Mouse (Mus musculus) lung, adult 2 months (tissue): ENCODE measurements around the gene App. TPM values are rescaled to one million over a fixed set of nuclear protein-coding genes. Genes with fewer than 3 reads are reported as not detected.

Source experiments
- DNase-seq: peaks from one replicate; pipeline ENCODE4 v3.0.0; 2022
- H3K4me1 ChIP-seq: fragments of 200-500 bp; 2 replicates; pipeline ENCODE4 v1.6.1; 2011; ENCODE audit warnings: low read length; ENCODE audit not compliant: control insufficient read depth, insufficient read depth
- H3K4me3 ChIP-seq: fragments of 200-500 bp; replicated peaks from 2 replicates; pipeline ENCODE3; 2011; ENCODE audit warnings: low read depth, mild to moderate bottlenecking, control low read depth, low read length; ENCODE audit errors: extremely low read depth
- CTCF ChIP-seq: fragments of 200-500 bp; IDR thresholded peaks from 2 replicates; pipeline ENCODE4 v1.5.1; 2011; ENCODE audit warnings: mild to moderate bottlenecking, low read length, control low read depth; ENCODE audit not compliant: insufficient read depth
- POLR2A ChIP-seq: fragments of 200-500 bp; IDR thresholded peaks from 2 replicates; pipeline ENCODE4 v1.6.1; 2011; ENCODE audit warnings: low read depth, mild to moderate bottlenecking, control low read depth, low read length, borderline replicate concordance; ENCODE audit errors: extremely low read depth
- WGBS: fragments of 180-500 bp; shearing (Covaris S2); methylation state at CpG from one replicate; pipeline ENCODE4 v1.1.7; 2018; 5-methylcytosine and 5-hydroxymethylcytosine counted together
- polyA plus RNA-seq: library from polyadenylated mRNA; depleted of rRNA; stranded (reverse); fragments of >200 nt; gene quantifications from 2 replicates; pipeline ENCODE4 v1.2.3, GENCODE M21; 2012

The App gene
- polyA plus RNA-seq, 1 experiment, result 650 TPM

DNA sequence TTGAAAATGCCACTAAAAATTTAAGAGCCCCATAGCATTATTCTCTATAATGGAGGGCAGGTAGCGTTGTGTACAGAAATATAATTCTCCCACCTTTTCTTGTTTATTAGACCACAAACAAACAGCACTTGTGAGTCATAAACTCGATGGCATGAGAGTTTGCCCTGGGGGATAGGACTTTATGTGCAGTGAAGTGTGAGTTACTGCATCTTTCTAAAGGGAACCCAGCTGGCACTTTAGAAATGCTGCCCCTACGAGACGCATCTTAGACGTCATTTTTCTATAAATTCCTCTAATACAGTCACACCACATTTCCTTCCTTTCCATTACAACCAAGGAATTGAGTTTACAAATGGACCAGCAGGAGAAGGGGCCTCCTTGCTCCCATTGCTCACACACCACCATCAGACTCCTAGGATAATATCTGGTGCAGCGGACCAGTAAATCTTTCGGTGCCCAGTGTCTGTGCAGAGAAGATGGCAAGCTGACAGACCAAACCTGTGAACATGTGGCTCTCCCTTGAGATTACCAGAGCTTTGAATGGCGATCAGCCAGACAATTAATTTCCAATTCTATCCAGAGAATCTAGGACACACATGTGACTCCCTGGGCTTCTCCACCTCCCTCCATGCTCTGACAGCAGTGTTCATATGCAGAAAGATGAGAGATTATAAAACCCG lies 66.8 kb downstream of the App start:
- Histone ChIP-seq H3K4me3 (no peak overlapping the region), H3K4me1 (peaks cover 11% of the 10 kb centered on the region)
- 66% methylated on average over 9 of the region's 9 CpGs for WGBS
- TF ChIP-seq POLR2A (no peak), CTCF (no peak)
- no peak for DNase-seq

DNA sequence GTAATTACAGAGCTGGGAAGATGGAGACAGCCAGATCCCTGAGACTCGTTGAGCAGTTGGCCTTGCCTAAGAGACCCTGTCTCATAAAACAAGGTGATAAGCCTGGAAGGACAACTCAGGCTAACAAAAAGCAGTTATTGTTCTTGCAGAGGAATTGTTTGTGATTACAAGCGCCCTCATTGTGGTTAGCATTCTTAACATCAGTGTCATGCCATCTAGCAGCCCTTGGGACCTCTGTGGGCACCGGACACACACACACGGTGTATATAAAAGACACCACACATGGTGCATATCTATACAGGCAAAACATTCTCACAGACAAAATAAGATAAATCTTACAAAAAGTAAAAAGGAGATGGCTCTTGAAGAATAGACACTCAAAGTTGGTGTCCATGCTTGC lies 68.0 kb downstream of the App start:
- Histone ChIP-seq H3K4me3 (no peak overlapping the region), H3K4me1 (peaks cover 13% of the 10 kb centered on the region)
- TF ChIP-seq CTCF (no peak), POLR2A (no peak)
- WGBS, result 68% methylated on average over 4 of the region's 4 CpGs
- DNase-seq, result no peak

DNA sequence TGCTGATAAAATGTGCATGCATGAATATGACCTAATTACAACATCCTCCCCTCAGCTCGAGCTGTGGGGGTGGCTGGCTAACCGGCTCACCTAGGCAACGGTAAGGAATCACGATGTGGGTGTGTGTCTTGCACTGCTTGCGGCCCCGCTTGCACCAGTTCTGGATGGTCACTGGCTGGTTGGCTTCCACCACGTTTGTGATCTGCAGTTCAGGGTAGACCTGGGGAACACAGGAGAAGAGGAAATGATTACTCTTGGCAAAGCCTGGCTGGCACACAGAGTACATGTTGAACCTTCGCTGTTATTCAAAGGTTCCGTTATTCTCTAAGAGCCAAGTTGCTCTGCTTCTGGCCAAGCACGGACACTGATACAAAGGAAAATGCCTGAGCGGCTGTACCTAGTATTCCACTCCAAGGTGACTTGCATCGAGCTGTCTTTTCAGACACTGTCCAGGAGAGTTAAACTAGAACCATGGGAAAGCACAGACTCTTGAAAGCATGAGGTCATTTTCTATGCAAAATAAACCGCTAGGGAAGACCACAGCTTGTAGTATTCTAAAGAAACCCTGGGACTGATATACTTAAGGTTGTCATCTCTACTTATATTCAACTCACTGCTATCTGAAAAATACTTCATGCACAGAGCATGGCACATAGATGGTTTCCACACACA lies 70.3 kb downstream of the App start:
- no peak for TF ChIP-seq POLR2A
- no peak for TF ChIP-seq CTCF
- Histone ChIP-seq H3K4me1 (peaks cover 8% of the 10 kb centered on the region), H3K4me3 (no peak overlapping the region)
- no peak for DNase-seq
- WGBS, result 72% methylated on average over 13 of the region's 13 CpGs

DNA sequence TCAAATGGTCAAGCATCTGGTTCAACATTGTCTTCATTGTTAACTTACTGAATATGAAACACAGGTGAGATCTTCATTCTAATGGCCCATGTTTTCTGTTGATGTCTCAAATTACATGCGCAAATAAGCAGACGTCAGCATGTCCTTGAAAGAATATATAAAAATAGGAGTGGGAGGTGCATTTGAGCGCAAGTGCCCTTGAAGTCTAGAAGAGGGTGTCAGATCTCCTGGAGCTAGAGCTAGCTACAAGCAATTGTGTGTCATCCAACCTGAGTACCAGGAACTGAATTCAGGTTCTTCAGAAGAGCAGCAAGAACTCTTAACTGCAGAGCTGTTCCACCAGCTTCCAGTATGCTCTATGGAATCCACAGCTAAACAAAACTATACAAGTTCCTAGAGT lies 72.0 kb downstream of the App start:
- TF ChIP-seq CTCF (no peak), POLR2A (no peak)
- 68% methylated on average over 3 of the region's 3 CpGs for WGBS
- no peak for DNase-seq
- Histone ChIP-seq H3K4me1 (peaks cover 8% of the 10 kb centered on the region), H3K4me3 (no peak overlapping the region)

DNA sequence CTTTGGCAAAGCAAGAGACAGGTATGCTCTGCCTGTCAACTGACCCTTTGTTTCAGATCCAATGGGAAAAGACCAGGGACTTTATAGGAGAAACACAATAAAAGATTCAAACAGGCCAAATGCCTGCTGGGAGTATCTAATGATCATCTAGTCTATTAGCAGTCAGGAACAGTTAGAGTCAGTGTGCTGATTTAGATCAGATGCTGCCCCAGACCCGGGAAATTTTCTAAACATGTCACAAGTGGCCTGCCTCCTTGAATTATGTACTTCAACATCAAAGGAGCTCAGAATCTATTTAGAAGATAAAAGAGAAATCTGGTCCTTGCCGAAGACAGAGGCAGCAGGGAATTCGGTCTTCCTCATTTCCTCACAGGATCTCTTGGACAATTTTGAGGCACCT lies 72.8 kb downstream of the App start:
- Histone ChIP-seq H3K4me3 (no peak overlapping the region), H3K4me1 (peaks cover 8% of the 10 kb centered on the region)
- no peak for TF ChIP-seq CTCF
- TF ChIP-seq POLR2A, result no peak
- 37% methylated on average over 3 of the region's 3 CpGs for WGBS
- no peak for DNase-seq

DNA sequence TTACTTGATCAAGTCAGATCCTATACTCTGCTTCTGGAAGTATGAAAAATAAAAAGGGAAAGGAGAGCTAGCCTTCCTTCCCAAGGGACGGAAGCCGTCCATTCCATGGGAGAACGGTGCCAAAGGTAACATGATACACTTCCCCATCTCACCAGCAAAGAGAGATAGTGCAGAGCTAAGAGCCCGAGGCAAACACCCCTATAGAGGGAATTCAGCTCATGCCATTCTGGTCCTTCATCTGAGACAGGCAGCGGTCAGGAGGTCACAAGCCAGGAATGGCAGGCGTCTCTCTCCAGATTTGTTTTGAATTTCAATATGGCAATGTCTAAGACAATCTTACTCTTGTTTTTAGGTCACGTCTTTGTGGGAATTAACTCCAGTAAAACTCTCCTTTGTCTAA lies 74.1 kb downstream of the App start:
- Histone ChIP-seq H3K4me1 (peaks cover 8% of the 10 kb centered on the region), H3K4me3 (no peak overlapping the region)
- 53% methylated on average over 7 of the region's 7 CpGs for WGBS
- TF ChIP-seq POLR2A (no peak), CTCF (no peak)
- no peak for DNase-seq

DNA sequence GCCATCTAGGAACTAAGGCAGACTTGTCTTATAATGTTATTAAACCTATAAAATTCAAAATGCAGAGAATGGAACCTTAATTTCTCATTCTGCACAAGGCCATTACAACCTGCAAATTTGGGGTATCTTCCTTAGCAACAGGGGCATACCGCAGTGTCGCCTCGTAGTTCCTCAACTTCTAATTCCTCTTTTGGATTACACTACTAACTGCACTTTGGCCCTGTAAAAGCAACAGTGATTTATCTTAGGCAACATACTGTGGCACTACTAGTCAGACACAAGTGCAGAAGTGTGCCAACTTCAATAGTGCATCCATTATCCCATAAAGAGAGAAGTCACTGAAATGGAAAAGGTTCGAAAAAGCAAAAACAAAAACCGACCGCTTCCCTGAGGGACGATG lies 74.5 kb downstream of the App start:
- peaks cover 8% of the 10 kb centered on the region for H3K4me1 ChIP-seq
- WGBS, result 79% methylated on average over 7 of the region's 7 CpGs
- no peak overlapping the region for H3K4me3 ChIP-seq
- TF ChIP-seq CTCF, result no peak
- TF ChIP-seq POLR2A, result no peak
- no peak for DNase-seq

DNA sequence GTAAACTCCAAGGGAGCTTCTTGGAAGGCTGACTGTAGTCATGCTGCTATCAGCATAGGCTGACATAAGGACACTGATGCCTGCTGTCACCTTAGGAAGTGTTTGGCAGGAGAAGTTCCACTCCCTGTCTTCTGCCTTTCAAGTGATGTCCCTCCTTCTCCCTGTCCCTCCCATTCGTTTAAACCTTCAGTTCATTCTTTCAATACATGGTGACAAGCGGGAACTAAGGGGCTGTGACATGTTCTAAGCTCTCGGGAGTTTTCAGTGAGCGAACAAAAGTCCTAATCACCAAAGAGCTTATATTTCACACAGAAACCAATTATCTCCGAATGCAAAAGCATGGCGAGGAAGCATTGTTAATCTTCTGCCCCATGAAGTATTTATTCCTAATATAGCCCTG lies 77.2 kb downstream of the App start:
- TF ChIP-seq POLR2A (no peak), CTCF (no peak)
- Histone ChIP-seq H3K4me1 (peaks cover 5% of the 10 kb centered on the region), H3K4me3 (no peak overlapping the region)
- no peak for DNase-seq
- 85% methylated on average over 6 of the region's 6 CpGs for WGBS

DNA sequence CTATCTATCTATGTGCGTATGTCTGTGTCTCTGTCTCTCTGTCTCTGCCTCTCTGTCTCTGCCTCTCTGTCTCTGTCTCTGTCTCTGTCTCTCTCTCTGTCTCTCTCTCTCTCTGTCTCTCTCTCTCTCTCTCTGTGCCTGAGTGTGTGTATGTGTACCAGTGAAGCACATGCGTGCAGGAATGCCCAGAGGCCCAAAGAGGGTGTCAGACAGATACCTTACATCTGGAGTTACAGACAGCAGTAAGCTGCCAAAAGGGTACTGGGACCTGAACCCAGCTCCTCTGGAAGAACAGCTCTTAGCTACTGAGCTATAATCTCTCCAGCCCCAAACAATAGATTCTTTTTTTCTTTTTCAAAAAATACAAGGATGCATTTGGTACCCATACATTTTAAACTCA lies 77.6 kb downstream of the App start:
- Histone ChIP-seq H3K4me1 (peaks cover 4% of the 10 kb centered on the region), H3K4me3 (no peak overlapping the region)
- TF ChIP-seq POLR2A (no peak), CTCF (no peak)
- DNase-seq, result no peak
- 84% methylated on average over 2 of the region's 2 CpGs for WGBS

DNA sequence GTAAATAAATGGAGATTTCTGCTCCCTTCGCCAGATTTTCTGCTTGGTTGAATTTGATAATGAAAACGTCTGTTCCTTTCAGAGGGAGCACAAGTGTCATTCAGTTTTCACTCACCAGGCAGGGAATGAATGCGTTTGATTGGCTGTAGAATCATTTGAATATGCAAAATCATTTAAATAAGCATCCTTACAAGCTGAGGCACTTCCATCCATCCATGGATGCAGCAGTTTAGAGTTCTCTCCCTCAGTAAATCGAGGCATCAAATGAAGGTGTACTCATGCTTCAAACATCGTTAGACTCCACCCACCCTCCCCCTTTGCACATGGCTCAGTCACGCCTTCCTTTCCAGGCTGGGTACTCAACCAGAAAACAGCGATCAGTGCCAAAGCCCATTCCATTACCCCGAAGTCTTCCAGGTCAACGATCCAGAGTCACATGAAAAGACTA lies 80.9 kb downstream of the App start:
- TF ChIP-seq CTCF, result no peak
- TF ChIP-seq POLR2A, result no peak
- Histone ChIP-seq H3K4me1 (peaks cover 3% of the 10 kb centered on the region; the same call in 1 of the 2 replicates), H3K4me3 (no peak overlapping the region)
- no peak for DNase-seq
- 54% methylated on average over 9 of the region's 9 CpGs for WGBS

DNA sequence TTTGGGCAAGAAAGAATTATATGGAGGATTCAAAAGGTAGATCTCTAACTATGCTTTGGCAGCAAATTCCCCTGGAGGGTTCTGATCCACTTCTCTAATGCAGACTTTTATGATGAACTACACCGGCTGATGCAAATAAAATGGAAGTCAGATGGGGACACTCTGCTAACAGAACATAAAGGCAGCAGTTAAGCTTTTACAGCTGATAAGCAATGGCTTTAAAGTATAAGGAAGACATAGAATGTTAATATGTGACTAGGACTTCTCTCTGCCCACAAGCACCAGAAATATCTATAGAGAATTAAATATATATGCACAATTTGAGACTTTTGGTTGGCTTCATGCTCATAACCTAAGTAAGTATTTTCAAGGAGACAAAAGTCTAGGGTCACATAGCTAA lies 81.4 kb downstream of the App start:
- Histone ChIP-seq H3K4me3 (no peak overlapping the region), H3K4me1 (peaks cover 3% of the 10 kb centered on the region; the same call in 1 of the 2 replicates)
- 90% methylated on average over 1 of the region's 1 CpGs for WGBS
- no peak for DNase-seq
- TF ChIP-seq CTCF (no peak), POLR2A (no peak)
